Mouse (Mus musculus): ENCODE measurements around the gene Fgd6. TPM values are rescaled to one million over a fixed set of nuclear protein-coding genes. Genes with fewer than 3 reads are reported as not detected.

Fgd6 gene
- total RNA-seq, 2 experiments from 2014 or later = 5.6 to 6.3 TPM

GRCm38 (mm10) chr10:94164104-94164845 is 128.5 kb downstream of the Fgd6 start:
- intact Hi-C loops (cut with DNase I) = no loop called here
- no peak for DNase-seq (ENCODE audit: low spot score)

- DNase-seq (ENCODE audit: low spot score) = no peak
- intact Hi-C loops (cut with DNase I) = no loop called here
Measured at GRCm38 (mm10) chr10:94165426-94165825, 129.6 kb downstream of the Fgd6 start.

- intact Hi-C loops (cut with DNase I) = no loop called here
- DNase-seq (ENCODE audit: low spot score) = no peak
Measured at GRCm38 (mm10) chr10:94167051-94167750, 131.4 kb downstream of the Fgd6 start.

GRCm38 (mm10) chr10:94171440-94172130 is 135.8 kb downstream of the Fgd6 start:
- intact Hi-C loops (cut with DNase I) = no loop called here
- no peak for DNase-seq (ENCODE audit: low spot score)

- no peak for DNase-seq (ENCODE audit: low spot score)
- intact Hi-C loops (cut with DNase I) = no loop called here
Measured at GRCm38 (mm10) chr10:94172137-94172536, 136.3 kb downstream of the Fgd6 start.

- intact Hi-C loops (cut with DNase I) = no loop called here
- no peak for DNase-seq (ENCODE audit: low spot score)
Measured at GRCm38 (mm10) chr10:94172706-94173105, 136.9 kb downstream of the Fgd6 start.

GRCm38 (mm10) chr10:94174652-94175051 is 138.9 kb downstream of the Fgd6 start:
- DNase-seq (ENCODE audit: low spot score) = no peak
- intact Hi-C loops (cut with DNase I) = no loop called here

- intact Hi-C loops (cut with DNase I) = no loop called here
- DNase-seq (ENCODE audit: low spot score) = no peak
Measured at GRCm38 (mm10) chr10:94183199-94183598, 147.4 kb downstream of the Fgd6 start.

Other genes starting within 250 kb of the Fgd6 start
- not detected for gene Usp44, start 204.4 kb upstream of the Fgd6 start, total RNA-seq (2021)
- 100 to 1,000 TPM; 111 to 131 TPM for gene Metap2, start 138.9 kb upstream of the Fgd6 start, total RNA-seq (2021)
- gene Vezt, start 184 bp upstream of the Fgd6 start, total RNA-seq (2021) = 10 to 100 TPM; 38.1 to 40.4 TPM
- 1 to 10 TPM; 7.1 to 7.6 TPM for gene Nr2c1, start 112.0 kb downstream of the Fgd6 start, total RNA-seq (2021)
- 100 to 1,000 TPM; 824 to 843 TPM for gene Ndufa12, start 162.7 kb downstream of the Fgd6 start, total RNA-seq (2021)

All from heart, postnatal 25 days (tissue).